Mouse (Mus musculus): ENCODE results near the gene Cd3d. TPM values are rescaled to one million over a fixed set of nuclear protein-coding genes. Genes with fewer than 3 reads are reported as not detected.

Cd3d gene
- polyA plus RNA-seq, 1 experiment from 2014 or later = not detected

GRCm38 (mm10) chr9:45014879-45015278 is 33.3 kb downstream of the Cd3d start:
- no peaks in the 10 kb centered on the region for H3K27me3 ChIP-seq (ENCODE audit: control insufficient read depth, insufficient read depth, low read length)
- H3K4me2 ChIP-seq (ENCODE audit: low read depth) = no peak overlapping the region
- no peak overlapping the region for H3K9ac ChIP-seq (ENCODE audit: low read length)
- no peaks in the 10 kb centered on the region for H3K4me1 ChIP-seq (ENCODE audit: control insufficient read depth, insufficient read depth, low read length)
- DNase-seq (ENCODE audit: low spot score) (no peak), ATAC-seq (ENCODE audit: insufficient read depth, low FRiP score, low TSS enrichment) (no peak)
- 50% methylated on average over 2 of the region's 2 CpGs for WGBS
- H3K9me3 ChIP-seq (ENCODE audit: control insufficient read depth, low read length) = no peaks in the 10 kb centered on the region
- H3K36me3 ChIP-seq (ENCODE audit: control insufficient read depth, insufficient read depth, low read length) = no peaks in the 10 kb centered on the region
- H3K4me3 ChIP-seq (ENCODE audit: low read depth, low read length) = no peak overlapping the region
- H3K27ac ChIP-seq (ENCODE audit: low read depth, low read length) = no peak overlapping the region

- Histone ChIP-seq H3K36me3 (ENCODE audit: control insufficient read depth, insufficient read depth, low read length) (no peaks in the 10 kb centered on the region), H3K27ac (ENCODE audit: low read depth, low read length) (no peak overlapping the region), H3K4me3 (ENCODE audit: low read depth, low read length) (no peak overlapping the region), H3K9ac (ENCODE audit: low read length) (no peak overlapping the region), H3K9me3 (ENCODE audit: control insufficient read depth, low read length) (no peaks in the 10 kb centered on the region), H3K27me3 (ENCODE audit: control insufficient read depth, insufficient read depth, low read length) (no peaks in the 10 kb centered on the region), H3K4me2 (ENCODE audit: low read depth) (no peak overlapping the region), H3K4me1 (ENCODE audit: control insufficient read depth, insufficient read depth, low read length) (no peaks in the 10 kb centered on the region)
- WGBS = 79% methylated on average over 3 of the region's 3 CpGs
- no peak for DNase-seq (ENCODE audit: low spot score)
- no peak for ATAC-seq (ENCODE audit: insufficient read depth, low FRiP score, low TSS enrichment)
Observed at GRCm38 (mm10) chr9:45015841-45016240, 34.3 kb downstream of the Cd3d start.

- Histone ChIP-seq H3K27ac (ENCODE audit: low read depth, low read length) (no peak overlapping the region), H3K4me1 (ENCODE audit: control insufficient read depth, insufficient read depth, low read length) (no peaks in the 10 kb centered on the region), H3K9ac (ENCODE audit: low read length) (no peak overlapping the region), H3K27me3 (ENCODE audit: control insufficient read depth, insufficient read depth, low read length) (no peaks in the 10 kb centered on the region), H3K4me2 (ENCODE audit: low read depth) (no peak overlapping the region), H3K36me3 (ENCODE audit: control insufficient read depth, insufficient read depth, low read length) (no peaks in the 10 kb centered on the region), H3K4me3 (ENCODE audit: low read depth, low read length) (no peak overlapping the region), H3K9me3 (ENCODE audit: control insufficient read depth, low read length) (no peaks in the 10 kb centered on the region)
- DNase-seq (ENCODE audit: low spot score) = no peak
- ATAC-seq (ENCODE audit: insufficient read depth, low FRiP score, low TSS enrichment) = no peak
- WGBS = 81% methylated on average over 11 of the region's 11 CpGs
Observed at GRCm38 (mm10) chr9:45018031-45018430, 36.4 kb downstream of the Cd3d start.

- H3K36me3 ChIP-seq (ENCODE audit: control insufficient read depth, insufficient read depth, low read length) = no peaks in the 10 kb centered on the region
- H3K27ac ChIP-seq (ENCODE audit: low read depth, low read length) = no peak overlapping the region
- DNase-seq (ENCODE audit: low spot score) (peak; percentile 56), ATAC-seq (ENCODE audit: insufficient read depth, low FRiP score, low TSS enrichment) (no peak)
- no peaks in the 10 kb centered on the region for H3K9me3 ChIP-seq (ENCODE audit: control insufficient read depth, low read length)
- no peaks in the 10 kb centered on the region for H3K27me3 ChIP-seq (ENCODE audit: control insufficient read depth, insufficient read depth, low read length)
- H3K4me1 ChIP-seq (ENCODE audit: control insufficient read depth, insufficient read depth, low read length) = no peaks in the 10 kb centered on the region
- no peak overlapping the region for H3K4me2 ChIP-seq (ENCODE audit: low read depth)
- no peak overlapping the region for H3K9ac ChIP-seq (ENCODE audit: low read length)
- H3K4me3 ChIP-seq (ENCODE audit: low read depth, low read length) = no peak overlapping the region
- 12% methylated on average over 3 of the region's 3 CpGs for WGBS
Observed at GRCm38 (mm10) chr9:45022800-45023199, 41.2 kb downstream of the Cd3d start.

GRCm38 (mm10) chr9:45023638-45024037 is 42.1 kb downstream of the Cd3d start:
- Histone ChIP-seq H3K9ac (ENCODE audit: low read length) (no peak overlapping the region), H3K36me3 (ENCODE audit: control insufficient read depth, insufficient read depth, low read length) (no peaks in the 10 kb centered on the region), H3K4me2 (ENCODE audit: low read depth) (no peak overlapping the region), H3K4me3 (ENCODE audit: low read depth, low read length) (no peak overlapping the region), H3K27ac (ENCODE audit: low read depth, low read length) (no peak overlapping the region), H3K9me3 (ENCODE audit: control insufficient read depth, low read length) (no peaks in the 10 kb centered on the region), H3K4me1 (ENCODE audit: control insufficient read depth, insufficient read depth, low read length) (no peaks in the 10 kb centered on the region), H3K27me3 (ENCODE audit: control insufficient read depth, insufficient read depth, low read length) (no peaks in the 10 kb centered on the region)
- DNase-seq (ENCODE audit: low spot score) (no peak), ATAC-seq (ENCODE audit: insufficient read depth, low FRiP score, low TSS enrichment) (no peak)
- 61% methylated on average over 3 of the region's 3 CpGs for WGBS

GRCm38 (mm10) chr9:45024187-45024586 is 42.6 kb downstream of the Cd3d start:
- no peak for ATAC-seq (ENCODE audit: insufficient read depth, low FRiP score, low TSS enrichment)
- Histone ChIP-seq H3K27me3 (ENCODE audit: control insufficient read depth, insufficient read depth, low read length) (no peaks in the 10 kb centered on the region), H3K9ac (ENCODE audit: low read length) (no peak overlapping the region), H3K27ac (ENCODE audit: low read depth, low read length) (no peak overlapping the region), H3K4me1 (ENCODE audit: control insufficient read depth, insufficient read depth, low read length) (no peaks in the 10 kb centered on the region), H3K4me2 (ENCODE audit: low read depth) (no peak overlapping the region), H3K9me3 (ENCODE audit: control insufficient read depth, low read length) (no peaks in the 10 kb centered on the region), H3K36me3 (ENCODE audit: control insufficient read depth, insufficient read depth, low read length) (no peaks in the 10 kb centered on the region), H3K4me3 (ENCODE audit: low read depth, low read length) (no peak overlapping the region)
- 84% methylated on average over 2 of the region's 2 CpGs for WGBS
- DNase-seq (ENCODE audit: low spot score) = no peak

GRCm38 (mm10) chr9:45027376-45027775 is 45.8 kb downstream of the Cd3d start:
- Histone ChIP-seq H3K9me3 (ENCODE audit: control insufficient read depth, low read length) (no peaks in the 10 kb centered on the region), H3K27me3 (ENCODE audit: control insufficient read depth, insufficient read depth, low read length) (no peaks in the 10 kb centered on the region), H3K4me2 (ENCODE audit: low read depth) (no peak overlapping the region), H3K4me1 (ENCODE audit: control insufficient read depth, insufficient read depth, low read length) (no peaks in the 10 kb centered on the region), H3K27ac (ENCODE audit: low read depth, low read length) (no peak overlapping the region), H3K9ac (ENCODE audit: low read length) (no peak overlapping the region), H3K4me3 (ENCODE audit: low read depth, low read length) (no peak overlapping the region), H3K36me3 (ENCODE audit: control insufficient read depth, insufficient read depth, low read length) (no peaks in the 10 kb centered on the region)
- no peak for ATAC-seq (ENCODE audit: insufficient read depth, low FRiP score, low TSS enrichment)
- 75% methylated on average over 8 of the region's 8 CpGs for WGBS
- no peak for DNase-seq (ENCODE audit: low spot score)

- no peak overlapping the region for H3K9ac ChIP-seq (ENCODE audit: low read length)
- H3K4me2 ChIP-seq (ENCODE audit: low read depth) = no peak overlapping the region
- no peaks in the 10 kb centered on the region for H3K27me3 ChIP-seq (ENCODE audit: control insufficient read depth, insufficient read depth, low read length)
- no peaks in the 10 kb centered on the region for H3K4me1 ChIP-seq (ENCODE audit: control insufficient read depth, insufficient read depth, low read length)
- 72% methylated on average over 6 of the region's 6 CpGs for WGBS
- ATAC-seq (ENCODE audit: insufficient read depth, low FRiP score, low TSS enrichment) = no peak
- H3K27ac ChIP-seq (ENCODE audit: low read depth, low read length) = no peak overlapping the region
- no peaks in the 10 kb centered on the region for H3K9me3 ChIP-seq (ENCODE audit: control insufficient read depth, low read length)
- H3K4me3 ChIP-seq (ENCODE audit: low read depth, low read length) = no peak overlapping the region
- no peaks in the 10 kb centered on the region for H3K36me3 ChIP-seq (ENCODE audit: control insufficient read depth, insufficient read depth, low read length)
- DNase-seq (ENCODE audit: low spot score) = no peak
Observed at GRCm38 (mm10) chr9:45030341-45030740, 48.8 kb downstream of the Cd3d start.

GRCm38 (mm10) chr9:45032261-45032660 is 50.7 kb downstream of the Cd3d start:
- no peak for ATAC-seq (ENCODE audit: insufficient read depth, low FRiP score, low TSS enrichment)
- Histone ChIP-seq H3K27me3 (ENCODE audit: control insufficient read depth, insufficient read depth, low read length) (no peaks in the 10 kb centered on the region), H3K4me2 (ENCODE audit: low read depth) (no peak overlapping the region), H3K4me1 (ENCODE audit: control insufficient read depth, insufficient read depth, low read length) (no peaks in the 10 kb centered on the region), H3K9ac (ENCODE audit: low read length) (no peak overlapping the region), H3K27ac (ENCODE audit: low read depth, low read length) (no peak overlapping the region), H3K9me3 (ENCODE audit: control insufficient read depth, low read length) (no peaks in the 10 kb centered on the region), H3K36me3 (ENCODE audit: control insufficient read depth, insufficient read depth, low read length) (no peaks in the 10 kb centered on the region), H3K4me3 (ENCODE audit: low read depth, low read length) (no peak overlapping the region)
- DNase-seq (ENCODE audit: low spot score) = no peak
- WGBS = 77% methylated on average over 2 of the region's 2 CpGs

All from neural tube, embryonic 11.5 days (tissue).